Mouse (Mus musculus) MEL-GATA-1-ER (cell line): Measurements from ENCODE around the gene Nol4l.
"Not testable (repeated sequence)": the region's sequence is repeated elsewhere in the genome, so short reads cannot be mapped to it uniquely, and the experiment has no call there.

ENCODE experiments used
- DNase-seq: peaks from one replicate; pipeline ENCODE4 v3.0.0-alpha.2; 2012; ENCODE audit warnings: low read depth; ENCODE audit errors: extremely low read depth

Gene Nol4l

GRCm38 (mm10) chr2:153421233-153421632, 108.5 kb downstream of the Nol4l start:
- no peak for DNase-seq

- no peak for DNase-seq
Observed at GRCm38 (mm10) chr2:153418381-153418780, 111.4 kb downstream of the Nol4l start.

GRCm38 (mm10) chr2:153417841-153418240, 111.9 kb downstream of the Nol4l start:
- DNase-seq, result no peak

- no peak for DNase-seq
Observed at GRCm38 (mm10) chr2:153414607-153415006, 115.2 kb downstream of the Nol4l start.

GRCm38 (mm10) chr2:153412563-153412962, 117.2 kb downstream of the Nol4l start:
- DNase-seq, result no peak

GRCm38 (mm10) chr2:153411557-153411956, 118.2 kb downstream of the Nol4l start:
- no peak for DNase-seq

DNA sequence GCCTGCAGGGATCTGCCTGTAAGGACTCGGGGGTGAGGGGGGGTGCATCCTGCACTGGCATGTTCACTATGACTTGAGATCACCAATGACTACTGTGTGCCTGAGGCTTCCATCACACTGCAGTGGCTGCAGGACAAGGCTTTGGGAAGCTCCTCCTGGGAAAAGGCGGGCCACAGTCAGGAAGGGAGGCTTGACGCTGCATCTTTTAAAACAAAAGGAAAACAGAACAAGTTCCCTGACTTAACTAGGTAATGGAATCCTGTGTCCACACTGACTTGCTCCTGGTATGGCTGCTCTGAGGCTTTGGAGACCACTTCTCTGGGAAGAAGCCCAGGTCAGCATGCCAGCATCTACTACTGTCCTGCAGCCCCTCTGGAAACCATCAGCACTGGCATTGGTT, 120.8 kb downstream of the Nol4l start:
- DNase-seq, result no peak

DNA sequence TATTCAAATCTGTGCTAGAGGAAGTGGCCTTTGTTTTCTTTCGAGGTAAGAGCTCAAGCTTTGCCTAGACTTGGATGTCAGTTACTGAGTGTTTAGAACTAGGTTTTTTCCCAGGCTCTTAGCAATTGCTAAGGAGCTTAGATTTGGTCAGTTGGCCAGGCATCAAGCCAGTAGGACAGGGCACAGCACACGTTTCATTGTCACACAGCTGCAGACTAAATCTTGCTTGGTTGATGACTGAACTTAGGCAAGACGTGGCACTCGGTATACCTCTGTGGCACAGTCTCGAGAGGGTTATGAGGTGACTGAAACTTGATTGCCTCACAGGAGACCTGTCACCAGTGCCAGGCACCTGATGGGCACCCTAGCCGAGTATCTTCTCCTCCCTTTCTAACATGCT, 122.9 kb downstream of the Nol4l start:
- no peak for DNase-seq

- no peak for DNase-seq
Observed at GRCm38 (mm10) chr2:153404882-153405281, 124.9 kb downstream of the Nol4l start.

DNA sequence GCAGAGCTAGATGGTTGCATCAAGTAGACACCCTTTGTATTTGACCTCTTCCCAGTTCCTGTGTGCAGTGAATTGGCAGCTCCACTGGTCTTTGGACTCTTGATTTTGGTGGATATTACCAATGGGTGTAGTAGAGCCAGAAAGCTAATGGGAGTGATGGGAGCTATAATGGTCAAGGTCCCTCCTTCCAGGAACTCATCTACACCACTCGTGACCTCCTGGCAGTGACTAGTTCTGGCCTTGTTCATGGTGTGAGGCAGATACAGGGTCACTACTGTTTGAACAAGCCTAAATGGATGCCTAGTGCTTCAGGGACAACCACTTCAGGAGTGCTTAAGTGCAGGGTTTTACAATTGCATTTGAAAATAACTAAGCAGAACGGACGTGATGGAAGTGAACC, 125.7 kb downstream of the Nol4l start:
- no peak for DNase-seq

GRCm38 (mm10) chr2:153399166-153399565, 130.6 kb downstream of the Nol4l start:
- DNase-seq, result no peak

GRCm38 (mm10) chr2:153397790-153398515, 131.8 kb downstream of the Nol4l start:
- no peak for DNase-seq

GRCm38 (mm10) chr2:153393045-153393444, 136.7 kb downstream of the Nol4l start:
- DNase-seq, result no peak

DNA sequence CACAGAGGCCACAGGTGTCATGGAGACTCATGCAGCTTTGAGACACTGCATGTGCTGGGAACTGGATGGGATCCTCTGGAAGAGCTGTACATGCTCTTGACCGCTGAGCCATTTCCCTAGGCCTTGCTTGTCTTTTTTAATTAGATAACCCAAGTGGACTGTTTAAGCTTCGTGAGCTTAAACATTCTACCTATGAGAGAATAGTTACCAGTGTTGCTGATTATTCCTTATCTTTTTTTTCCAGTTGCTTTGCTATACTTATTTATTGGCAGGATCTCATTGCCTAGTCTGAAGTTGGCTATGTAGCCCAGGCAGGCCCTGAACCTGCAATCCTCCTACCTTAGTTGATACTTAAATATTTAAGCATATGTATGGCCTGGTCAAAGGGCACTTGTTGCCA, 139.9 kb downstream of the Nol4l start:
- DNase-seq, result no peak

GRCm38 (mm10) chr2:153380479-153380878, 149.3 kb downstream of the Nol4l start:
- no peak for DNase-seq

GRCm38 (mm10) chr2:153375380-153375779, 154.4 kb downstream of the Nol4l start:
- no peak for DNase-seq

DNA sequence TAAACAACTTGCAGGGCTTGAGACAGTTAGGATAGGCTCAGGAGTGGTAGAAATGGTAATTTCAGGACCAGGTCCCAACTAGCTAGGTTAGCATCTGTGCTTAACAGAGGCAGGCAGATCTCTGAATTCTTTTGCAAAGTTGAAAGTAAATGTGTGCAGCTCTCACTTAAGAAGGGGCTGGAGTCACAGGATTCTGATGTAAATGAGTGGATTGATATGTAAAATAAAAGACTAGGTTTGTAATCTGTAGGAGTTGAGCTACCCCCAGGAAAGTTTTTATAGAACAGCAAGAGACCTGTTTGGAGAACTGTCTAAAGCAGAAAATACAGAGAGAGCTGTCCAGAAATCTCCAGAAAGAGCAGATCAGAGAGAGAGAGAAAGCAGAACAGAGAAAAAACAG, 158.9 kb downstream of the Nol4l start:
- DNase-seq, result no peak

- not testable (repeated sequence) for DNase-seq
Observed at GRCm38 (mm10) chr2:153364531-153364930, 165.2 kb downstream of the Nol4l start.

GRCm38 (mm10) chr2:153361101-153361710, 168.6 kb downstream of the Nol4l start:
- DNase-seq, result no peak
